Mouse (Mus musculus) CH12.LX (cell line): ENCODE measurements around the gene Sdc4. TPM values are rescaled to one million over a fixed set of nuclear protein-coding genes. Genes with fewer than 3 reads are reported as not detected.

Source experiments
- DNase-seq: peaks from one replicate; pipeline ENCODE4 v3.0.0-alpha.2; 2013; ENCODE audit errors: extremely low read depth
- H3K27ac ChIP-seq: 2 replicates; pipeline ENCODE4 v1.5.1; 2012; ENCODE audit warnings: low read depth, mild to moderate bottlenecking, control low read depth, moderate library complexity; ENCODE audit not compliant: insufficient read depth
- H3K27me3 ChIP-seq: replicated peaks from 2 replicates; pipeline ENCODE3; 2012; ENCODE audit warnings: inconsistent platforms
- H3K36me3 ChIP-seq, 2 experiments: replicated peaks in 1 of 2; 2 replicates each; pipeline versions ENCODE3 to v1.6.1; 2012; ENCODE audit warnings: inconsistent platforms in 1 of 2, low read length in 1 of 2, mild to moderate bottlenecking in 1 of 2, mixed read lengths in 1 of 2, moderate library complexity in 1 of 2; ENCODE audit not compliant: control insufficient read depth in 1 of 2, insufficient read depth in 1 of 2
- H3K4me1 ChIP-seq, 2 experiments: 2 replicates each; pipeline ENCODE4 v1.6.1; 2012; ENCODE audit warnings: inconsistent platforms in 1 of 2, moderate library complexity in 1 of 2; ENCODE audit not compliant: insufficient read depth in 2 of 2, control insufficient read depth in 1 of 2
- H3K4me2 ChIP-seq: 2 replicates; pipeline ENCODE4 v1.6.1; 2012; ENCODE audit warnings: low read depth, mild to moderate bottlenecking, control low read depth; ENCODE audit not compliant: poor library complexity, insufficient read depth, severe bottlenecking
- H3K4me3 ChIP-seq, 3 experiments: fragments of 150-350 bp in 1 of 3; sonication (generic) in 1 of 3; replicated peaks in 1 of 3; 2 replicates each; pipeline versions ENCODE3 to v1.5.1; 2011 to 2012; ENCODE audit warnings: low read depth in 2 of 3, low read length in 2 of 3, mild to moderate bottlenecking in 2 of 3, moderate library complexity in 2 of 3, control low read depth in 1 of 3, improper control_type of control experiment in 1 of 3, inconsistent platforms in 1 of 3, mixed read lengths in 1 of 3; ENCODE audit not compliant: poor library complexity in 1 of 3
- H3K79me2 ChIP-seq: replicated peaks from 2 replicates; pipeline ENCODE4 v1.6.1; 2012; ENCODE audit warnings: mild to moderate bottlenecking, moderate library complexity; ENCODE audit not compliant: control insufficient read depth, poor library complexity, insufficient read depth, severe bottlenecking; ENCODE audit errors: extremely low read depth
- H3K9ac ChIP-seq: 2 replicates; pipeline ENCODE4 v1.6.1; 2012; ENCODE audit warnings: low read depth, mild to moderate bottlenecking, control low read depth, moderate library complexity; ENCODE audit not compliant: insufficient read depth
- H3K9me3 ChIP-seq: replicated peaks from 2 replicates; pipeline ENCODE3; 2012; ENCODE audit warnings: low read length, inconsistent platforms, mixed read lengths
- BHLHE40 ChIP-seq: IDR thresholded peaks from 2 replicates; pipeline ENCODE4 v1.6.1; 2011; ENCODE audit warnings: mild to moderate bottlenecking, low read depth, low read length, improper control_type of control experiment
- CTCF ChIP-seq, 2 experiments: IDR thresholded peaks in 1 of 2; conservative IDR thresholded peaks in 1 of 2; 2 replicates each; pipeline ENCODE4 v1.5.1; 2011 to 2012; ENCODE audit warnings: low read depth in 2 of 2, low read length in 2 of 2, improper control_type of control experiment in 1 of 2, inconsistent platforms in 1 of 2, mild to moderate bottlenecking in 1 of 2, moderate library complexity in 1 of 2
- E2F4 ChIP-seq: IDR thresholded peaks from 2 replicates; pipeline ENCODE4 v1.6.1; 2011; ENCODE audit warnings: low read depth, low read length, improper control_type of control experiment; ENCODE audit not compliant: insufficient replicate concordance
- IRF4 ChIP-seq: IDR thresholded peaks from 2 replicates; pipeline ENCODE4 v1.6.1; 2014; ENCODE audit warnings: low read depth, mild to moderate bottlenecking, inconsistent platforms, low read length, improper control_type of control experiment
- JUN ChIP-seq: IDR thresholded peaks from 2 replicates; pipeline ENCODE4 v1.6.1; 2011; ENCODE audit warnings: low read depth, mild to moderate bottlenecking, low read length, improper control_type of control experiment, moderate library complexity; ENCODE audit not compliant: insufficient read depth
- KAT2A ChIP-seq: IDR thresholded peaks from 2 replicates; pipeline ENCODE4 v1.6.1; 2012; ENCODE audit warnings: low read length, improper control_type of control experiment, inconsistent platforms; ENCODE audit not compliant: insufficient replicate concordance
- MAFK ChIP-seq: IDR thresholded peaks from 2 replicates; pipeline ENCODE4 v1.6.1; 2011; ENCODE audit warnings: low read length, improper control_type of control experiment; ENCODE audit not compliant: insufficient replicate concordance
- MXI1 ChIP-seq: IDR thresholded peaks from 2 replicates; pipeline ENCODE4 v1.6.1; 2011; ENCODE audit warnings: mild to moderate bottlenecking, low read depth, low read length, improper control_type of control experiment
- MYC ChIP-seq: IDR thresholded peaks from 2 replicates; pipeline ENCODE4 v1.6.1; 2011; ENCODE audit warnings: low read depth, mild to moderate bottlenecking, improper control_type of control experiment, low read length
- RAD21 ChIP-seq: IDR thresholded peaks from 2 replicates; pipeline ENCODE4 v1.6.1; 2011; ENCODE audit warnings: low read depth, mild to moderate bottlenecking, low read length, improper control_type of control experiment, moderate library complexity
- SIN3A ChIP-seq: IDR thresholded peaks from 2 replicates; pipeline ENCODE4 v1.6.1; 2012; ENCODE audit warnings: low read length, improper control_type of control experiment, inconsistent platforms
- ZKSCAN1 ChIP-seq: IDR thresholded peaks from 2 replicates; pipeline ENCODE4 v1.6.1; 2012; ENCODE audit warnings: low read depth, inconsistent platforms, low read length, improper control_type of control experiment, borderline replicate concordance
- ZNF384 ChIP-seq: IDR thresholded peaks from 2 replicates; pipeline ENCODE4 v1.6.1; 2012; ENCODE audit warnings: low read depth, low read length, improper control_type of control experiment, inconsistent platforms
- dilution Hi-C: fragments of 300-500 bp; cut with MboI; formaldehyde crosslinking; loops from 2 replicates; pipeline ENCODE4 v1.14.3; 2020; ENCODE audit warnings: low sequenced_read_pairs; ENCODE audit not compliant: extremely low pct_unique_long_range_greater_than_20kb, extremely low pct_ligation_motif_present
- in situ Hi-C: fragments of 300-500 bp; cut with MboI; formaldehyde crosslinking; loops from 3 replicates; pipeline ENCODE4 v1.14.3; 2019; ENCODE audit warnings: low sequenced_read_pairs, low pct_ligation_motif_present, low pct_unique_long_range_greater_than_20kb, mixed read lengths
- polyA plus RNA-seq: library from polyadenylated mRNA; unstranded; fragments of >175 nt; gene quantifications from 2 replicates; pipeline ENCODE4 v1.2.1, GENCODE M21; 2012; ENCODE audit warnings: low read depth; ENCODE audit not compliant: insufficient read length
- total RNA-seq, 2 experiments: library from RNA; depleted of rRNA; stranded (reverse); fragments of 300-350 nt in 1 of 2; fragments of >200 nt in 1 of 2; gene quantifications; 2 replicates each; pipeline ENCODE4 v1.2.3; 2012 to 2014

Gene Sdc4
- total and polyA plus RNA-seq, 3 experiments = 46.6 to 69.9 (median 59.8) TPM

DNA sequence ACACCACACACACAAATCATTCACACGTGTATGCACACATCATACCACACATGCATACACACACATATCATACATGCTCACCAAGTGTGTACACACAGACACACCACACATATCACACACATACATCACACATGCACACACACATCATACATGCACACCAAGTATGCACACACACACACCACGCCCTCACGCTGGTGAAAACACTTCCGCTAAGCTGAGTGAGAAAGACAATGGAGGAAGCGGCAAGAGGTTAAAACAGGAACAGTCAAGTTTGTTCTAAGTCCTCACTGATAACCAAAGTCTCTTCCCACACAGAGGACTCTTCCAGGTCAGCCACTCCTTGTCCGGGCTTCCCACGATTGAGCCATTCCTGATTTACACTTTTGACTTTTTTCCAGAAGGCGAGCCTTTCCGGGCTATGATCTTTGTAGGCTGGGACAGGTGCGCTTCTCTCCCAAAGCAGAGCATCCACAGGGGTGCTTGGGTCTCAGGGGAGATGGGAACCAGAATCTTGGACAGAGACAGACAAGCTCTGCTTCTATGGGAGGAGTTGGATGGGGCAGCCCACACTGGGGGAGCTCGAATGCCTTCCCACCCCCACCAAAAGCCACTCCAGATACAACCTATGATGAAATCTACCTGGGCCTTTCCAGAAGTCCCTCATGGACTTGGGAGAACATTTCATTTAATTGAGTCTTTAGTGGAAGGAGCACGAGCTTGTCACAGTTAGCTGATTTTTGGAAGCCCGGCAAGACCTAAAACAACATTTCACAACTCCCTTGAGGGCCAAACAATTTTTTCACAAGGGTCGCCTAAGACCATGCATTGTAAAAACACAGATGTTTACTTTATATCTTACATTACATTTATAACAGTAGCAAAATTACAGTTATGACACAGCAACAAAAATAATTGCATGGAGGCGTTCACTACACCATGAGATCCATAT, 65.9 kb downstream of the Sdc4 start:
- no peaks in the 10 kb centered on the region for H3K79me2 ChIP-seq
- H3K4me2 ChIP-seq = no peak overlapping the region
- no peak for DNase-seq
- H3K4me3 ChIP-seq = no peak overlapping the region
- TF ChIP-seq RAD21 (no peak), MXI1 (no peak), MAFK (no peak), JUN (no peak), ZKSCAN1 (no peak), KAT2A (no peak), IRF4 (no peak), ZNF384 (no peak), MYC (no peak), SIN3A (no peak), CTCF (conservative IDR thresholded peaks at IDR 0.05 in 1 of 2, IDR thresholded peaks at IDR 0.05 in 1 of 2; ENCODE audit: low read depth in 2 of 2, low read length in 2 of 2) (no peak), BHLHE40 (no peak), E2F4 (no peak)
- peaks cover 5% of the 10 kb centered on the region for H3K27me3 ChIP-seq
- H3K4me1 ChIP-seq = peaks cover 2 to 3% of the 10 kb centered on the region in 2 experiments
- in situ Hi-C loops (no loop called here), dilution Hi-C loops (no loop called here)
- peaks cover 2% of the 10 kb centered on the region for H3K9me3 ChIP-seq
- no peak overlapping the region for H3K27ac ChIP-seq
- H3K36me3 ChIP-seq = no peaks in the 10 kb centered on the region
- H3K9ac ChIP-seq = no peak overlapping the region

Other genes starting within 250 kb of the Sdc4 start
Only the 20 nearest of the 27 such genes appear.
- gene Svs3b, start 187.2 kb downstream of the Sdc4 start, total RNA-seq (2012; rRNA removed) = not detected in 2 replicates
- not detected in 2 replicates for gene Svs3b, start 187.2 kb downstream of the Sdc4 start, total RNA-seq (2014; rRNA removed)
- gene Svs3b, start 187.2 kb downstream of the Sdc4 start, polyA plus RNA-seq = not detected in 2 replicates
- gene Svs4, start 165.4 kb downstream of the Sdc4 start, total RNA-seq (2012; rRNA removed) = not detected in 2 replicates
- gene Svs4, start 165.4 kb downstream of the Sdc4 start, total RNA-seq (2014; rRNA removed) = not detected in 2 replicates
- gene Svs4, start 165.4 kb downstream of the Sdc4 start, polyA plus RNA-seq = not detected in 2 replicates
- gene Svs3a, start 154.6 kb downstream of the Sdc4 start, total RNA-seq (2012; rRNA removed) = not detected in 2 replicates
- not detected in 2 replicates for gene Svs3a, start 154.6 kb downstream of the Sdc4 start, total RNA-seq (2014; rRNA removed)
- not detected in 2 replicates for gene Svs3a, start 154.6 kb downstream of the Sdc4 start, polyA plus RNA-seq
- not detected in 2 replicates for gene Svs6, start 127.1 kb downstream of the Sdc4 start, total RNA-seq (2012; rRNA removed)
- gene Svs6, start 127.1 kb downstream of the Sdc4 start, total RNA-seq (2014; rRNA removed) = not detected in 2 replicates
- not detected in 2 replicates for gene Svs6, start 127.1 kb downstream of the Sdc4 start, polyA plus RNA-seq
- gene Svs5, start 111.1 kb downstream of the Sdc4 start, total RNA-seq (2012; rRNA removed) = not detected in 2 replicates
- gene Svs5, start 111.1 kb downstream of the Sdc4 start, total RNA-seq (2014; rRNA removed) = not detected in 2 replicates
- gene Svs5, start 111.1 kb downstream of the Sdc4 start, polyA plus RNA-seq = not detected in 2 replicates
- 1.2 and 2.7 TPM in 2 replicates for gene Slpi, start 54.8 kb downstream of the Sdc4 start, total RNA-seq (2012; rRNA removed)
- 0.38 and 0.53 TPM in 2 replicates for gene Slpi, start 54.8 kb downstream of the Sdc4 start, total RNA-seq (2014; rRNA removed)
- 0.71 and 1.0 TPM in 2 replicates for gene Slpi, start 54.8 kb downstream of the Sdc4 start, polyA plus RNA-seq
- gene Rbpjl, start 40.7 kb downstream of the Sdc4 start, total RNA-seq (2012; rRNA removed) = 0.08 TPM in 1 of 2 replicates, not detected in the other
- not detected in 2 replicates for gene Rbpjl, start 40.7 kb downstream of the Sdc4 start, total RNA-seq (2014; rRNA removed)
- not detected in 2 replicates for gene Rbpjl, start 40.7 kb downstream of the Sdc4 start, polyA plus RNA-seq
- gene Matn4, start 38.7 kb downstream of the Sdc4 start, total RNA-seq (2012; rRNA removed) = not detected in 2 replicates
- gene Matn4, start 38.7 kb downstream of the Sdc4 start, total RNA-seq (2014; rRNA removed) = not detected in 2 replicates
- not detected in 2 replicates for gene Matn4, start 38.7 kb downstream of the Sdc4 start, polyA plus RNA-seq
- 58.5 and 59.7 TPM in 2 replicates for gene Sys1, start 13.1 kb upstream of the Sdc4 start, total RNA-seq (2012; rRNA removed)
- gene Sys1, start 13.1 kb upstream of the Sdc4 start, total RNA-seq (2014; rRNA removed) = 41.8 and 46.6 TPM in 2 replicates
- 46.5 and 57.4 TPM in 2 replicates for gene Sys1, start 13.1 kb upstream of the Sdc4 start, polyA plus RNA-seq
- 0.88 and 1.1 TPM in 2 replicates for gene Gm20458, start 17.1 kb upstream of the Sdc4 start, total RNA-seq (2012; rRNA removed)
- gene Gm20458, start 17.1 kb upstream of the Sdc4 start, total RNA-seq (2014; rRNA removed) = 0.74 TPM in 1 of 2 replicates, not detected in the other
- 0.31 and 1.2 TPM in 2 replicates for gene Gm20458, start 17.1 kb upstream of the Sdc4 start, polyA plus RNA-seq
- not detected in 2 replicates for gene Trp53tg5, start 29.8 kb upstream of the Sdc4 start, total RNA-seq (2012; rRNA removed)
- not detected in 2 replicates for gene Trp53tg5, start 29.8 kb upstream of the Sdc4 start, total RNA-seq (2014; rRNA removed)
- gene Trp53tg5, start 29.8 kb upstream of the Sdc4 start, polyA plus RNA-seq = not detected in 2 replicates
- 1.6 and 5.7 TPM in 2 replicates for gene Dbndd2, start 42.2 kb upstream of the Sdc4 start, total RNA-seq (2012; rRNA removed)
- 0.61 TPM in 1 of 2 replicates, not detected in the other for gene Dbndd2, start 42.2 kb upstream of the Sdc4 start, total RNA-seq (2014; rRNA removed)
- gene Dbndd2, start 42.2 kb upstream of the Sdc4 start, polyA plus RNA-seq = 0.31 and 0.53 TPM in 2 replicates
- gene Pigt, start 53.6 kb upstream of the Sdc4 start, total RNA-seq (2012; rRNA removed) = 36.8 and 39.2 TPM in 2 replicates
- 12.4 and 14.0 TPM in 2 replicates for gene Pigt, start 53.6 kb upstream of the Sdc4 start, total RNA-seq (2014; rRNA removed)
- 66.2 and 91.8 TPM in 2 replicates for gene Pigt, start 53.6 kb upstream of the Sdc4 start, polyA plus RNA-seq
- not detected in 2 replicates for gene Wfdc2, start 118.5 kb upstream of the Sdc4 start, total RNA-seq (2012; rRNA removed)
- not detected in 2 replicates for gene Wfdc2, start 118.5 kb upstream of the Sdc4 start, total RNA-seq (2014; rRNA removed)
- not detected in 2 replicates for gene Wfdc2, start 118.5 kb upstream of the Sdc4 start, polyA plus RNA-seq
- gene Spint3, start 129.6 kb upstream of the Sdc4 start, total RNA-seq (2012; rRNA removed) = not detected in 2 replicates
- gene Spint3, start 129.6 kb upstream of the Sdc4 start, total RNA-seq (2014; rRNA removed) = not detected in 2 replicates
- gene Spint3, start 129.6 kb upstream of the Sdc4 start, polyA plus RNA-seq = not detected in 2 replicates
- not detected in 2 replicates for gene Wfdc6a, start 141.6 kb upstream of the Sdc4 start, total RNA-seq (2012; rRNA removed)
- not detected in 2 replicates for gene Wfdc6a, start 141.6 kb upstream of the Sdc4 start, total RNA-seq (2014; rRNA removed)
- not detected in 2 replicates for gene Wfdc6a, start 141.6 kb upstream of the Sdc4 start, polyA plus RNA-seq
- not detected in 2 replicates for gene Eppin, start 149.7 kb upstream of the Sdc4 start, total RNA-seq (2012; rRNA removed)
- not detected in 2 replicates for gene Eppin, start 149.7 kb upstream of the Sdc4 start, total RNA-seq (2014; rRNA removed)
- gene Eppin, start 149.7 kb upstream of the Sdc4 start, polyA plus RNA-seq = not detected in 2 replicates
- not detected in 2 replicates for gene Wfdc6b, start 169.6 kb upstream of the Sdc4 start, total RNA-seq (2012; rRNA removed)
- gene Wfdc6b, start 169.6 kb upstream of the Sdc4 start, total RNA-seq (2014; rRNA removed) = not detected in 2 replicates
- gene Wfdc6b, start 169.6 kb upstream of the Sdc4 start, polyA plus RNA-seq = not detected in 2 replicates
- gene Wfdc8, start 169.7 kb upstream of the Sdc4 start, total RNA-seq (2012; rRNA removed) = not detected in 2 replicates
- not detected in 2 replicates for gene Wfdc8, start 169.7 kb upstream of the Sdc4 start, total RNA-seq (2014; rRNA removed)
- gene Wfdc8, start 169.7 kb upstream of the Sdc4 start, polyA plus RNA-seq = not detected in 2 replicates
- gene Wfdc16, start 194.9 kb upstream of the Sdc4 start, total RNA-seq (2012; rRNA removed) = not detected in 2 replicates
- gene Wfdc16, start 194.9 kb upstream of the Sdc4 start, total RNA-seq (2014; rRNA removed) = not detected in 2 replicates
- not detected in 2 replicates for gene Wfdc16, start 194.9 kb upstream of the Sdc4 start, polyA plus RNA-seq